Mouse (Mus musculus): ENCODE measurements at regions not wholly inside any gene's neighbourhood (a gene's known extent, or its start where the extent isn't known, plus 50 kb on each side); places are given as distances from the start of the nearest gene placed in this dataset.
"Not testable (repeated sequence)": the region's sequence is repeated elsewhere in the genome, so short reads cannot be mapped to it uniquely, and the experiment has no call there.

DNA sequence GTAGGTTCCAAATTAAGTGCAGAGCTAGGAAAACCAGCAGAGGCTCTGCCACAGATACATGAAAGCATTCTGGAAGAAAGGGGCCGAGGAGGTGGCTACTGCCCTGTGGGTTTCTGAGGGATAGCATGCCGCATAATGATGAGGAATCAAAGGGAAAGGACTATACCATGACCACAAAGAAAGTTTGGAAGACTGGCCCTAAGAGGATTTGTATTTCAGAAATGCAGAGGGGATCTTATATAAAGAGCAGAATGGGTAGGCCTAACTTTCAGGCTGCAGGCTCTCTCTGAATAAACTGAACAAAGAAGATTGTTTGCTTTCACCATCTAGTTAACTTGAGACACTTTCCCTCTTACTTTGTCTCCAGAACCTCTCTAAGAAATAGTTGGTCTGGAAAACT lies 777.9 kb downstream of the Basp1 start:
- DNase-seq, result no peak

- DNase-seq, result peak; percentile 49
Measured at GRCm38 (mm10) chr15:24596242-24596641, 817.3 kb downstream of the Basp1 start.

- peak; percentile 68 for DNase-seq
Measured at GRCm38 (mm10) chr15:24588943-24589342, 824.6 kb downstream of the Basp1 start.

DNA sequence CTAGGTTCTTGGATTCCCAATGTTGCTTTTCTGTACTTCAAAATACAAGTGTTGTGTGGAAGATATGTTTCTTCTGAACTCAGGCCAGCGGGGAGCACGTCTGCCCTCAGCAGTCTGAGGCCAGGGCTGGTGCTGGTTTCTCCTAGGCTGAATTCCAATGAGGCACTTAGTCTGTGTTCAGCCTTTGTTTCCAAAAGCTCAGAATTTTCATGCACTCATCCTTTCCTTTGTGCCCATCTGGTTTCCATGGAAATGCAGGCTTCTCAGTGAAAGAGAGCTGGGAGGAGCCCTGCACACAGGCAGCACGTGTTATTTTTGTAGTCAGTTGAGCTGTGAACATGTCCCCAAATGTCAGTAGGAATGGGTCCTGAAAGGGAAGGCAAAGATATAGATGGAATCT lies 846.6 kb downstream of the Basp1 start:
- no peak for DNase-seq

GRCm38 (mm10) chr15:24556806-24557205 lies 856.8 kb downstream of the Basp1 start:
- no peak for DNase-seq

GRCm38 (mm10) chr15:24550108-24550507 lies 863.5 kb downstream of the Basp1 start:
- DNase-seq, result no peak

- DNase-seq, result no peak
Measured at GRCm38 (mm10) chr15:24530065-24530464, 883.5 kb downstream of the Basp1 start.

DNA sequence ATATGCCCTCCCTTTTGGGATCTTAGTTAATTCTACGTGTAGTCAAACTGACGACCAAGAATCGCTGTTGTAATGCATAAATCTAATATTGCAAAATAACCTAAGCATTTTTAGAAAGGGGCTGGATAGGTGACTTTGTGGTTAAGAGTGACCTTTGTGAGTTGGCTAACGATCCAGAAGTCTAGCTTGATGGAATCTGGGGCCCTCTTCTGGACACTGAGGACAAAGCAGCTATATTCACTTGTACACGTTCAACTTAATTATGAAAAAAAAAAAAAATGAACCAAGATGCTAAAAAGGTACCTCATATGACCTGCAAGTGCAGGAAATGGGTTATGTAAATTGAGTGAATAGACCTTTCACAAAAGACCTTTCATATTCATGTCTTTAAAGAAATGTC lies 886.2 kb downstream of the Basp1 start:
- DNase-seq, result peak; percentile 2

- DNase-seq, result no peak
Measured at GRCm38 (mm10) chr15:24513926-24514325, 899.6 kb downstream of the Basp1 start.

GRCm38 (mm10) chr15:24501907-24502559 lies 911.5 kb downstream of the Basp1 start:
- DNase-seq, result no peak

GRCm38 (mm10) chr15:24486235-24486634 lies 927.3 kb downstream of the Basp1 start:
- DNase-seq, result no peak

- DNase-seq, result no peak
Measured at GRCm38 (mm10) chr15:24468239-24468638, 945.3 kb downstream of the Basp1 start.

GRCm38 (mm10) chr15:24457726-24458125 lies 955.8 kb downstream of the Basp1 start:
- DNase-seq, result no peak

DNA sequence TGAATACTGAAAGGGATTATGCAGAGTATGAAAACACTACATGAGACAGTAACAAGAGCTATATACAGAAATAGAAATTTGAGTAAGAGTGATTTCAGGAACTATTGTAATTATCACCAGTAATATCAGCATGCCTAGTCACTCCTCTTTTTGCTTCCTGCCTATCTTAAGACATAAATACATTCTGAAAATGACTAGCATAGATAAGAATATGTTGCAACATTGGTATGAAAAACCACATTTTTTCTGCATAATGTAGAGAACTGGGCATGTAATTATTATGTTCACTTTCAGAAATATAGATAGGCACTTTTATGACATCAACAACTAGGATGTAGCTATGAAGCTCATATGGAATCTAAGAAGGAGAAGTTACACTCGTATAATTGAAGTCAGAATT lies 980.5 kb downstream of the Basp1 start:
- DNase-seq, result no peak

- no peak for DNase-seq
Measured at GRCm38 (mm10) chr15:24429154-24429553, 984.4 kb downstream of the Basp1 start.

GRCm38 (mm10) chr15:24422333-24422942 lies 991.1 kb downstream of the Basp1 start:
- DNase-seq, result no peak

DNA sequence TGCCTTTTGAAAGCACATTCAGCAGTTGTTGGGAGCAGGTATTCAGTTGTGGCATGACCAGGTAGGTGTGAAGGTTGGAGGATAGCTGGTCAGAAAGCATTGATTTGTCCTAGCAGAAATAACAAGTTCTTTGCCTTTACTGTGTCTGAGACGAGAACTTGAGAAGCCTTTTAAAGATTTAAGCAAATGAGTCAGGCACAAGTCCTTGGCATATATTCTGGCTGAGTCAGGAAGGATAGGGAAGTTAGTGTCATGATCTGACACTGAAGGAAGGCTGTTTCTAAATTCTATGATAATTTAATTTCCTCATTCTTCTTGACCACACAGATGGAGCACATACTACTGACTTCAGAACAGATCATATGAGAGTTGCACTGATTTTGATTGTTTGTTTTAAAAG lies 993.8 kb downstream of the Basp1 start:
- DNase-seq, result no peak

GRCm38 (mm10) chr15:24419186-24419585 lies 994.4 kb downstream of the Basp1 start:
- DNase-seq, result no peak

GRCm38 (mm10) chr15:24407691-24408090 lies 1005.9 kb downstream of the Basp1 start:
- DNase-seq, result peak; percentile 61

GRCm38 (mm10) chr15:24405305-24405704 lies 1008.3 kb downstream of the Basp1 start:
- no peak for DNase-seq

- no peak for DNase-seq
Measured at GRCm38 (mm10) chr15:24400088-24400487, 1013.5 kb downstream of the Basp1 start.

DNA sequence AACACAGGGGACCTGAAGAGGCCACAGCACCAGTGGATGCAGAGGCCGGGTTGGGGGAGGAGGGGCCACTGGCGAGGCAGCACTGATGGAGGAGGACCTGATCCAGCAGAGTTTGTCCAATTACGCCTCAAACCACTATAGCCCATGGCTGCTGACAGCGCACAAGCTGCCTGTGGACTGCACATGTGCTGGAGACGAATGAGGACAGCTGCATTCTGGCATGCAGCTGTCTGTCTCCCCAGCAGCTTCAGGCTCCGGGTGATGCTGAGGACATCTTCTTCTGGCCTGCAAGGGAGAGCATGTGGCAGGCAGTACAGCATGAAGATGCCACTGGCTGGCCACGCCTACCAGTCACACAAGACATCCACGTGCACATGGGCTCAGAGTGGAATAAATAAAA lies 1055.2 kb downstream of the Basp1 start:
- DNase-seq, result no peak

DNA sequence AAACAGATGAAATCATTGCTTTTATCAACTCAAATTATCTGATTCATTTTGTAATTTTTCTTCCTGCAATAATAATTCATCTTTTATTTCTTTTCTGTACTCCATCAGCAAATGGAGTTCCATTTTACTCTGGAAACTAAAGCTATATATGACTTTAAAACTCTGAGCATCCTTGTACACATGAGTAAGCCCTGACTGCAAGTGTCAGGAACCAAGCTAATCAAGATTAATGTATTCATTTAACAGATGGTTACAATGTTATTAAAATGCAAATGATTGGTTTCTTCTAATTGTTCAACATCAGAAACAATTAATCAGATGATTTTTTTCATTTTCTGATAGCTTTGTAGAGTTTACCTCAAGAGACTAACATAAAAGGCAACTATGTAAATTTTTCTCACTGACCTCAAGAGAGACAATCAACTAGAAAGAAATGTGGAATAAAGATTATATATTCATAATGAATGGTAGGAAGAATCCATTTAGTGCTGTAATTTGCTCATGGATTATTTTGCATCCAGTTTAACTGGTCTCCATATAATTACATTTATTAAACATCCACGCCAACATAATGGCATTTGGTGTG lies 1064.5 kb downstream of the Basp1 start:
- DNase-seq, result no peak

GRCm38 (mm10) chr15:24335876-24336275 lies 1077.7 kb downstream of the Basp1 start:
- not testable (repeated sequence) for DNase-seq

Measured in adrenal gland, postnatal 10 days (tissue).